Mouse (Mus musculus): ENCODE results near the gene Gdf1.

Gdf1 gene

GRCm38 (mm10) chr8:70329124-70329834 lies at the start of gene Gdf1:
Gene Gdf1, plus strand, starts transcription at chr8:70329817.
- in situ Hi-C loops (cut with MboI; ENCODE audit: low sequenced_read_pairs): no loop called here

GRCm38 (mm10) chr8:70281001-70281400 lies 48.6 kb upstream of the Gdf1 start:
- in situ Hi-C loops (cut with MboI; ENCODE audit: low sequenced_read_pairs): no loop called here

GRCm38 (mm10) chr8:70282603-70283135 lies 46.9 kb upstream of the Gdf1 start, which contains the start of gene Homer3:
Gene Homer3, plus strand, starts transcription at chr8:70282827.
- in situ Hi-C loops (cut with MboI; ENCODE audit: low sequenced_read_pairs): no loop called here

GRCm38 (mm10) chr8:70283136-70284077 lies 46.2 kb upstream of the Gdf1 start:
- in situ Hi-C loops (cut with MboI; ENCODE audit: low sequenced_read_pairs): no loop called here

- in situ Hi-C loops (cut with MboI; ENCODE audit: low sequenced_read_pairs): no loop called here
These were observed 45.2 kb upstream of the Gdf1 start for GRCm38 (mm10) chr8:70284421-70284820.

- in situ Hi-C loops (cut with MboI; ENCODE audit: low sequenced_read_pairs): no loop called here
These were observed 44.3 kb upstream of the Gdf1 start for GRCm38 (mm10) chr8:70285304-70285703.

- in situ Hi-C loops (cut with MboI; ENCODE audit: low sequenced_read_pairs): no loop called here
These were observed 42.9 kb upstream of the Gdf1 start for GRCm38 (mm10) chr8:70286737-70287136.

- in situ Hi-C loops (cut with MboI; ENCODE audit: low sequenced_read_pairs): no loop called here
These were observed 35.6 kb upstream of the Gdf1 start for GRCm38 (mm10) chr8:70293988-70294405.

- in situ Hi-C loops (cut with MboI; ENCODE audit: low sequenced_read_pairs): no loop called here
These were observed 28.7 kb upstream of the Gdf1 start for GRCm38 (mm10) chr8:70300881-70301280.

GRCm38 (mm10) chr8:70302358-70302890 lies 27.2 kb upstream of the Gdf1 start, which contains the start of the genes Ddx49 and Cope:
Gene Ddx49, minus strand, starts transcription at chr8:70302489.
Gene Cope, plus strand, starts transcription at chr8:70302518.
- in situ Hi-C loops (cut with MboI; ENCODE audit: low sequenced_read_pairs): no loop called here

GRCm38 (mm10) chr8:70302901-70303300 lies 26.7 kb upstream of the Gdf1 start:
- in situ Hi-C loops (cut with MboI; ENCODE audit: low sequenced_read_pairs): no loop called here

- in situ Hi-C loops (cut with MboI; ENCODE audit: low sequenced_read_pairs): no loop called here
These were observed 20.3 kb upstream of the Gdf1 start for GRCm38 (mm10) chr8:70309311-70309710.

- in situ Hi-C loops (cut with MboI; ENCODE audit: low sequenced_read_pairs): no loop called here
These were observed 16.2 kb upstream of the Gdf1 start for GRCm38 (mm10) chr8:70313399-70313798.

GRCm38 (mm10) chr8:70315624-70316510 lies 13.8 kb upstream of the Gdf1 start, which contains the start of gene Cers1:
Gene Cers1, plus strand, starts transcription at chr8:70315775.
- in situ Hi-C loops (cut with MboI; ENCODE audit: low sequenced_read_pairs): no loop called here

- in situ Hi-C loops (cut with MboI; ENCODE audit: low sequenced_read_pairs): no loop called here
These were observed 12.8 kb upstream of the Gdf1 start for GRCm38 (mm10) chr8:70316511-70317504.

GRCm38 (mm10) chr8:70317872-70318271 lies 11.7 kb upstream of the Gdf1 start:
- in situ Hi-C loops (cut with MboI; ENCODE audit: low sequenced_read_pairs): no loop called here

- in situ Hi-C loops (cut with MboI; ENCODE audit: low sequenced_read_pairs): no loop called here
These were observed 5.9 kb upstream of the Gdf1 start for GRCm38 (mm10) chr8:70323716-70324115.

GRCm38 (mm10) chr8:70327512-70327911 lies 2.1 kb upstream of the Gdf1 start:
- in situ Hi-C loops (cut with MboI; ENCODE audit: low sequenced_read_pairs): no loop called here
